Mouse (Mus musculus) CD8-positive naive resting alpha-beta T cell, adult 2 months (primary cell): ENCODE measurements around the gene Nat10.

Experiments used
- DNase-seq, 2 experiments: peaks; one replicate each; pipeline ENCODE4 v3.0.0; 2022; ENCODE audit warnings: low read depth in 2 of 2, low spot score in 2 of 2

The Nat10 gene

GRCm38 (mm10) chr2:103760906-103761716, at the start of gene Nat10:
Nat10 (minus strand) TSS chr2:103761270.
- peak; percentile 98 for DNase-seq

GRCm38 (mm10) chr2:103810412-103810811, 49.3 kb upstream of the Nat10 start:
- no peak for DNase-seq

- DNase-seq = no peak
Observed at GRCm38 (mm10) chr2:103808466-103808865, 47.4 kb upstream of the Nat10 start.

DNA sequence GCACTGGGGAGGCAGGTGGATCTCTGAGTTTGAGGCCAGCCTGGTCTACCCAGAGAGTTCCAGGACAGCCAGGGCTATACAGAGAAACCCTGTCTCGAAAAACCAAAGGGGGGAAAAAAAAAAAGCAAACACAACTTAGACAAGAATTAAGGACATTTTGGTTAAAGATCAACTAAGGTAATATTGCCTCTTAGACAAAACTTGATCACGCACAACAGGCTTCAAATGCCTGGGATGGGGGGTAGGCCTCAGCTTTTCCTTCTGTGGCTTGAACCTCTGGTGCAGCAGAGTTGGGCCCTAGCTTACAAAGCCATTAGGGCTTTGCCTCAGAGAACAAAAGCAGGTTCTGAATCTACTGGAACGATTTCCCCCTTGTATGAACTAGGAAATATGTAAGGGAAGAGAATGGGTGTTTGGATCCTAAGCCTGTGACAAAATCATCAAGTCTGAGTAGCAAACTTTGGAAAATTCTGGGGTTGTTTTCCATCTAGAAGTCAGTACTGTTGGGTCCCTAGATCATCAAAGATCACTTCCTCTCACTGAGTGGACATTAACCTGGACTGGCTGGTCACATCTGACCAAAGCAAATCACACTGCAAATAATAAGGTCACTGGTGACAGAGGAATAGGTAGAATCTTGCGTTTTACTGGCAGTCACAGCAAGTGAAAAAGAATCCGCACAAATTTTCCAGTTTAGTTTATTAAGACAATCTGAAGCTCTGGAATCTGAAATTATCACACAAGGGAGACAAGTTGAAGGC, 42.9 kb upstream of the Nat10 start:
- no peak for DNase-seq

DNA sequence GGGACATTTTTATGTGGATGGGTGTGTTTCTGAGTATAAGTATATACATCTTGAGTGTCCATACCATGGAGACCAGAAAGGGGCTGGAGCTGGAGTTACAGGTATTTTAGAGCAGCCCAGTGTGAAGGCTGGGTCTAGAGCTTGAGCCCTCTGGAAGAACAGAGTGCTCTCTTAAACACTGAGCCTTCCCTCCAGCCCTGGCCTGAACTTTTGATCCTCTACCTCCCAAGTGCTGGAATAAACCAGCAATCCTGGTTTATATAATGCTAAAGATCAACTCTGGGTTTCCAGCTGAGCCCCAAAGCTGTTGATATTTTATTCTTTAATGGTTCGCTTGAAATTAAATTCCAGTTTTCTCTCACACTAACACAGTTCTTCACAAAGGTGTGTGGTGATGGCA, 41.4 kb upstream of the Nat10 start:
- DNase-seq = no peak

- peak; percentile 86 to 91 for DNase-seq
Observed at GRCm38 (mm10) chr2:103797491-103798009, 36.5 kb upstream of the Nat10 start, which contains the start of gene Caprin1. Caprin1 (minus strand) TSS chr2:103797649.

DNA sequence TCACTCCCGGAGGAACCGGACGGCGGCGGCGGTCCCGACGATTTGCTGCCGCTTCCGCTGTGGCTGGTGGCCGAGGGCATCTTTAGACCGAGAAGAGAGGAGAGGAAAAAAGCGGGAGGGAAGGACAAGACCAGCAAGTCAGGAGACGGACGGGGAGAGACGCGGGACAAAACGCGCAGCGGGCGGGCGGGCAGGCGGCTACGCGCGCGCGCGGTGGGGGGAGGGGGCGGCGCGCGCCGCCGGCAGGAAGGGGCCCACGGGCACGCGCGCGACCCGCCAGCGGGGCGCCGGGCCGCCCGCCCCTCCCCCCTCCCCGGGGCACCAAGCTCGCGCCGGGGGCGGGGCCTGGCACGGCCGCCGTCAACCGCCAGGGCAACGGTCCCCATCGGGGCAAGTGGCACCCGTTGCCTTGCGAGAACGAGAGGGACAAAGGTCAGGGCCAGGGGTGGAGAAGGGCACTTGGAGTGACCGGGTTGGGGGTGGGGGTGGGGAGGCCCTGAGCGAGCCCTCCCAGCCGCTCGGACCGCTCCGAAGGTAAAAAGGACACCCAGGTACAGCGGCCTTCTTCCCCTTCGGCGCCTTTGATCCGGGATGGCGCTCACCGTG, 35.9 kb upstream of the Nat10 start:
- DNase-seq = peak; percentile 59 to 67

DNA sequence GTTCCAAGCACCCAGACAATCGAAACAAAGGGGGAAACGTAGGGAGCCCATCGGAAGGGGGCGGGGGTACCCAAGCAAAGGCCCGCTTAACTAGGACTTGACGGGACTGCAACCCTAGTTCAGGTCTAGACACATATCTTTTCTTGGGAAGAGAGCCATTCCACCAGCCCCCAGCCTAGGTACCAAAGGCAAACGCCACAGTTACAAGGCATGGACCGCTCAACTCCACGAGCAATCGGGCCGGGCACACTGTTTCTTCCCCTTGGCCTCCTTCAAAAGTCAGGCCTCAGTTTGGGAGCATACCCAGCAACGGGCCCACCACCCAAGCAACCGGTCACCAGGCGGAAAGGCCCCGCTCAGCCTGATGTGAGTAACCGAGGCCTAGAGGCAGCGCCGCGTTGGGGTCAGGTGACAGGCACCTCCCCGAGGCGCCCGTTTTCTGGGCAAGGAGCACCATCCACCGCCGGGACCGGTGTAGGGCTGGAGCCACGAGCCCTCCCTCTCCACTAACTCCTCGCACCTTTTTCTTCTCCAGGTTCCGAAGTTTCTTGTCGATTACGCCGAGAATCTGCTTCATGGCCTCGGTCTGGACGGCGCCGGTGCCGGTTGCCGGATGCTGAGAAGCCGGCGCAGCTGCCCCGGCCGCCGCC, 35.3 kb upstream of the Nat10 start:
- DNase-seq = peak; percentile 33 to 54

DNA sequence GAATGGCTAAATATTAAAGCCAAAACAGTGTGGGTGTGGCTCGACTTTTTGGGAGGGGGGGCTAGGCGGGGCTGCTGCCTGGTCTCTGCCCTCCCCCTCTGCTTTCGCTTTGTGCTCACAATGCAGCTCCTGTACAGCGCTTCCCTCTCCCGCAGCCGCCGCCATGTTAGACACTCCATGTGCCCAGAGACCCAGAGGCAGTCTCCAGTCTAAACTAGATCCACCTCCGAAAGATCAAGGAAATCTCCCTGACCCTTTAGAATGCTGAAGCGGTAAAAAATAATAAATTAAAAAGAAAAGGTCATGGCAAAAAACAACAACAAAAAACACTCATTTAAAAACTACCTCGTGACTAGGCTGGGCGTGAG, 34.8 kb upstream of the Nat10 start:
- peak; percentile 59 to 72 for DNase-seq

- no peak for DNase-seq
Observed at GRCm38 (mm10) chr2:103792009-103792408, 30.9 kb upstream of the Nat10 start.

- DNase-seq = no peak
Observed at GRCm38 (mm10) chr2:103785735-103786134, 24.7 kb upstream of the Nat10 start.

GRCm38 (mm10) chr2:103784621-103785020, 23.6 kb upstream of the Nat10 start:
- peak in 1 of 2 experiments; percentile 49 for DNase-seq

GRCm38 (mm10) chr2:103762492-103762891, 1.4 kb upstream of the Nat10 start:
- DNase-seq = no peak

GRCm38 (mm10) chr2:103761993-103762392, 923 bp upstream of the Nat10 start:
- no peak for DNase-seq

GRCm38 (mm10) chr2:103760421-103760820, 649 bp downstream of the Nat10 start:
- DNase-seq = no peak

DNA sequence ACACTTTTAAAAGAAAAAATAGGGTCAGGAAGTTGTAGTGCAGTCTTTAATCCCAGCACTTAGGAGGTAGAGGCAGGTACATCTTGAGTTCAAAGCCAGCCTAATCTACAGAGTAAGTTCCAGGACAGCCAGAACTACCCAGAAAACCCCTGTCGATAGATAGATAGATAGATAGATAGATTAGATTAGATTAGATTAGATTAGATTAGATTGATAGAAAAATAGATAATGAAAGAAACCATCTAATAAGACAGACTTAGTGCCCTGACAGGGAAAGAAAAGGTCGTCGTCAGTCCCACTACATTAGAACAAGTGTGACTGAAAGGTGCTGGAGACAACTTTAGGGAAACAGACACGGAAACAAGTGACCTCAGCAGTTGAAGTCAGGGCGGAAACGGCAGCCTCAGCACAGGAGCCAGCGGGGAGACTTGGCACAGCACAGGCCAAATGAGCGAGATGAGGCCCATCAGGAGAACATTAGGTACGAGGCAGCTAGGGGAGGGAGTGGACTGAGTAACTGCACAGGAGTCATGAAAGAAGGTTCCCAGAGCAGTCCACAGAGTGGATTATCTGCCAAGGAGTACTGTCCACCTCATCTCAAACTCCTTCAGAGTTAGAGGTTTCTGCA, 5.5 kb downstream of the Nat10 start:
- DNase-seq = no peak

DNA sequence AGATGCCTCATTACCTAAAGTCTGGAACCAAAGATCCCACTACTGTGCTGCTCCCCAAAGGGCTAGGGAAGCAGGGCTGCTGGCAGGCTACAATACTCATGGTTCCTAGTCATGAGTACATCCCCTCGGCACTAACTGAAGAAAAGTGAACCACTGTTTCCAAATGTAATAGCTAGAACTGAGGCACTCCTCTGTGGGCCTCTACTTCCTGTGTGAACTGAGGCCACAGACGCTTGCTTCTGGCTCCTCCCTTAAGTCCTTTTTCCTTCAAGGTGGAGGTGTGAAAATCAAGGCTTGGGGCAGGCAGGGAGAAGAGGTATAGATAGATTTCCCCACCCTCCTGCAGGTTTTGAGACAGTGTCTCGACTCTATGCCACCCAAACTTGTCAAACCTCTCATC, 6.5 kb downstream of the Nat10 start:
- DNase-seq = no peak

DNA sequence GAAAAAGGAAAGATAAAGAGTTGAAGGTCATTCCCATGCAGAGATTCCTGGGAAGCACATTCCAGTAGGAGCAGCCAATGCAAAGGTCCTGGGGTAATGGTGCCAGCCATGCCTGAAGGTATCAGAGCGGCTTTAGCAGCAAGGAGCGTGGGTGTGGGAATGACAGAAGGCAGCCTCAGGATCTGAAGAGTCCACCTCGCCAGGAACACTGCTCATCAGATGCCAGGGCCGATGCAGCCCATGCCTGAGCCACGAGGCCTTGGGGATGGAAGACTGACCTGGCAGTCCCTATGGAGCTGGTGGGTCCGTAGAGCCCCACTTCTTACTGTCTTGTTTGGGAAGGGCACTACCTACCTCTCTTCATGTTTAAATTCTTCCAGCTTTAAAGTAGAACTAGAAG, 9.3 kb downstream of the Nat10 start:
- no peak for DNase-seq

GRCm38 (mm10) chr2:103749091-103749490, 12.0 kb downstream of the Nat10 start:
- no peak for DNase-seq

DNA sequence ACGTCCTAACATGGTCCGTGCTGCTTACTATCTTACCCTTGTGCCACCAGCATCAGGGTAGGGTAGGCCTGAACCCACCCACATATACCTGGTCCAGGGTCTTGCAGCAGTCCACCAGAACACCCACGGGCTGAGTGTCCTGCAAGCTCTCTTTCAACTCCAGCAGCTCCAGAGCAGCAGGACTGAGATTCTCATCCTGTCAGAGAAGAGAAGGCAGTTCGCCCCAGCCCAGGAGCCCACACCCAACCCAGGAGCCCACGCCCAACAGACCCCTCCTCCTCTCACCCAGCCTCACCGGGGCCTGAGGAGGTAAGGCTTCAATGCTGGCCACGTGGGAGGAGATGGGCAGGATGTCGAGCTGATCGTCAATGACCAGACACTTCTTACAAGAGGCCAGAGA, 13.2 kb downstream of the Nat10 start:
- DNase-seq = no peak

DNA sequence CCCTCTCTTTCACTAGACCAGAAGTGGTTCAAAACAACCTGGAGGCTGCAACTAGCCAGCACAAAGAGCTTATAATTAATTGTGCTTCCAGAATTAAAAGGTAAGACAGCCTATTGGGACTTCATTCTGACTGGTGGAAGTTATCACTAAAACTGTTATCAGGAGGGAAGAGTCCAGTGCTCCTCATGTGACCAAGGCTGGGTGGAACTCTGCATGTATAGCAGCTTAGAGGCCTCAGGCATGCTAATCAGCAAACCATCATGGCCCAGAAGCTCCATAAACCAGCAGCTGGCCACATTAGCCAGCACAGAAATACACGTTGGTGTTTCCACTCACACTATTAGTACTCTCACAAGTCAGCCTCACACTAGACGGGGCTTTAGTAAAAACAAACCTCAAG, 14.3 kb downstream of the Nat10 start:
- DNase-seq = no peak
